Mouse (Mus musculus) hindbrain, embryonic 16.5 days (tissue): Measurements from ENCODE around the gene Cps1. TPM values are rescaled to one million over a fixed set of nuclear protein-coding genes. Genes with fewer than 3 reads are reported as not detected.

Experiments
- ATAC-seq: fragments of 200-750 bp; cut with Nextera tagmentation; 2 replicates; pipeline ENCODE4 v1.8.0; 2017; ENCODE audit warnings: moderate TSS enrichment, moderate library complexity
- H3K27ac ChIP-seq: fragments of 300-500 bp; sonication (generic); 2 replicates; pipeline ENCODE4 v1.5.1; 2014; ENCODE audit warnings: low read depth, mild to moderate bottlenecking, control low read depth, low read length, moderate library complexity
- H3K27me3 ChIP-seq: fragments of 300-500 bp; sonication (generic); replicated peaks from 2 replicates; pipeline ENCODE4 v1.6.1; 2014; ENCODE audit warnings: low read length; ENCODE audit not compliant: control insufficient read depth, insufficient read depth
- H3K36me3 ChIP-seq: fragments of 300-500 bp; sonication (generic); 2 replicates; pipeline ENCODE4 v1.6.1; 2014; ENCODE audit warnings: mild to moderate bottlenecking, low read length, moderate library complexity, mixed read lengths; ENCODE audit not compliant: control insufficient read depth, insufficient read depth
- H3K4me1 ChIP-seq: fragments of 300-500 bp; sonication (generic); 2 replicates; pipeline ENCODE4 v1.6.1; 2014; ENCODE audit warnings: low read depth, low read length; ENCODE audit not compliant: control insufficient read depth, insufficient read depth
- H3K4me2 ChIP-seq: fragments of 300-500 bp; sonication (generic); 2 replicates; pipeline ENCODE4 v1.6.1; 2014; ENCODE audit warnings: mild to moderate bottlenecking, low read length, control low read depth, moderate library complexity
- H3K4me3 ChIP-seq: fragments of 300-500 bp; sonication (generic); 2 replicates; pipeline ENCODE4 v1.5.1; 2014; ENCODE audit warnings: mild to moderate bottlenecking, low read length, control low read depth, moderate library complexity
- H3K9ac ChIP-seq: fragments of 300-500 bp; sonication (generic); 2 replicates; pipeline ENCODE4 v1.6.1; 2014; ENCODE audit warnings: low read depth, mild to moderate bottlenecking, control low read depth, low read length, moderate library complexity
- H3K9me3 ChIP-seq: fragments of 300-500 bp; sonication (generic); 2 replicates; pipeline ENCODE4 v1.6.1; 2014; ENCODE audit warnings: mild to moderate bottlenecking, low read length, moderate library complexity; ENCODE audit not compliant: control insufficient read depth
- WGBS: fragments of 180-500 bp; shearing (Covaris S2); extraction: QIAGEN DNeasy Blood & Tissue Kit; methylation state at CpG from one replicate; pipeline ENCODE4 v1.1.7; 2014; 5-methylcytosine and 5-hydroxymethylcytosine counted together
- polyA plus RNA-seq: library from polyadenylated mRNA; unstranded; fragments of >200 nt; fragmentation: Nextera tagmentation; extraction: Ambion mirVana; gene quantifications from 2 replicates; pipeline ENCODE4 v1.2.1, GENCODE M21; 2015

Cps1 gene
- polyA plus RNA-seq = 0.09 and 0.20 TPM in 2 replicates

- H3K4me2 ChIP-seq = no peak within 1 kb of the TSS
- ATAC-seq = no peak
- no peaks in the 10 kb centered on the region for H3K27me3 ChIP-seq
- H3K27ac ChIP-seq = no peak within 1 kb of the TSS
- H3K4me1 ChIP-seq = no peaks in the 10 kb centered on the region
- no peaks in the 10 kb centered on the region for H3K9me3 ChIP-seq
- no peak within 1 kb of the TSS for H3K4me3 ChIP-seq
- H3K9ac ChIP-seq = no peak within 1 kb of the TSS
- WGBS = 78% methylated on average over 3 of the region's 3 CpGs
- H3K36me3 ChIP-seq = no peaks in the 10 kb centered on the region
Measured at GRCm38 (mm10) chr1:67122797-67123196, at the start of gene Cps1. TSS of gene Cps1 (plus strand) at chr1:67123026.

GRCm38 (mm10) chr1:67077739-67078138, 45.1 kb upstream of the Cps1 start:
- no peak overlapping the region for H3K27ac ChIP-seq
- WGBS = 84% methylated on average over 2 of the region's 2 CpGs
- no peak for ATAC-seq

GRCm38 (mm10) chr1:67078666-67079065, 44.2 kb upstream of the Cps1 start:
- H3K4me2 ChIP-seq = no peak overlapping the region
- ATAC-seq = no peak
- H3K9me3 ChIP-seq = no peaks in the 10 kb centered on the region
- H3K4me1 ChIP-seq = no peaks in the 10 kb centered on the region
- no peaks in the 10 kb centered on the region for H3K36me3 ChIP-seq
- H3K4me3 ChIP-seq = no peak overlapping the region
- H3K27ac ChIP-seq = no peak overlapping the region
- no peak overlapping the region for H3K9ac ChIP-seq
- WGBS = 78% methylated on average over 2 of the region's 2 CpGs
- no peaks in the 10 kb centered on the region for H3K27me3 ChIP-seq

More at GRCm38 (mm10) chr1:67077739-67078138, 45.1 kb upstream of the Cps1 start:
- no peaks in the 10 kb centered on the region for H3K4me1 ChIP-seq
- no peaks in the 10 kb centered on the region for H3K9me3 ChIP-seq
- H3K36me3 ChIP-seq = no peaks in the 10 kb centered on the region
- H3K4me3 ChIP-seq = no peak overlapping the region
- no peak overlapping the region for H3K4me2 ChIP-seq
- no peak overlapping the region for H3K9ac ChIP-seq
- H3K27me3 ChIP-seq = no peaks in the 10 kb centered on the region

GRCm38 (mm10) chr1:67079146-67079545, 43.7 kb upstream of the Cps1 start:
- Histone ChIP-seq H3K4me3 (no peak overlapping the region), H3K9ac (no peak overlapping the region), H3K4me2 (no peak overlapping the region), H3K27ac (no peak overlapping the region), H3K4me1 (no peaks in the 10 kb centered on the region), H3K27me3 (no peaks in the 10 kb centered on the region), H3K9me3 (no peaks in the 10 kb centered on the region), H3K36me3 (no peaks in the 10 kb centered on the region)
- ATAC-seq = no peak
- WGBS = 89% methylated on average over 7 of the region's 7 CpGs

- H3K27ac ChIP-seq = no peak overlapping the region
- no peaks in the 10 kb centered on the region for H3K4me1 ChIP-seq
- WGBS = 78% methylated on average over 1 of the region's 1 CpGs
- no peak overlapping the region for H3K4me3 ChIP-seq
- no peaks in the 10 kb centered on the region for H3K36me3 ChIP-seq
- ATAC-seq = no peak
- no peaks in the 10 kb centered on the region for H3K27me3 ChIP-seq
- H3K4me2 ChIP-seq = no peak overlapping the region
- no peak overlapping the region for H3K9ac ChIP-seq
- H3K9me3 ChIP-seq = no peaks in the 10 kb centered on the region
Measured at GRCm38 (mm10) chr1:67092473-67092872, 30.4 kb upstream of the Cps1 start.

- 85% methylated on average over 1 of the region's 1 CpGs for WGBS
- no peaks in the 10 kb centered on the region for H3K9me3 ChIP-seq
- H3K27ac ChIP-seq = no peak overlapping the region
- ATAC-seq = no peak
- H3K4me3 ChIP-seq = no peak overlapping the region
- no peak overlapping the region for H3K4me2 ChIP-seq
- no peaks in the 10 kb centered on the region for H3K36me3 ChIP-seq
- no peak overlapping the region for H3K9ac ChIP-seq
- no peaks in the 10 kb centered on the region for H3K4me1 ChIP-seq
- no peaks in the 10 kb centered on the region for H3K27me3 ChIP-seq
Measured at GRCm38 (mm10) chr1:67099215-67099614, 23.6 kb upstream of the Cps1 start.

- ATAC-seq = no peak
- Histone ChIP-seq H3K27me3 (no peaks in the 10 kb centered on the region), H3K27ac (no peak overlapping the region), H3K4me2 (no peak overlapping the region), H3K9me3 (no peaks in the 10 kb centered on the region), H3K4me1 (no peaks in the 10 kb centered on the region), H3K4me3 (no peak overlapping the region), H3K9ac (no peak overlapping the region), H3K36me3 (no peaks in the 10 kb centered on the region)
- 67% methylated on average over 12 of the region's 12 CpGs for WGBS
Measured at GRCm38 (mm10) chr1:67103476-67104248, 19.2 kb upstream of the Cps1 start.

GRCm38 (mm10) chr1:67111621-67112298, 11.1 kb upstream of the Cps1 start:
- no peaks in the 10 kb centered on the region for H3K4me1 ChIP-seq
- H3K9me3 ChIP-seq = no peaks in the 10 kb centered on the region
- WGBS = 94% methylated on average over 3 of the region's 3 CpGs
- H3K36me3 ChIP-seq = no peaks in the 10 kb centered on the region
- no peak overlapping the region for H3K27ac ChIP-seq
- no peak for ATAC-seq
- no peak overlapping the region for H3K9ac ChIP-seq
- no peak overlapping the region for H3K4me3 ChIP-seq
- H3K27me3 ChIP-seq = no peaks in the 10 kb centered on the region
- H3K4me2 ChIP-seq = no peak overlapping the region

- ATAC-seq = no peak
- H3K4me3 ChIP-seq = no peak overlapping the region
- H3K9me3 ChIP-seq = no peaks in the 10 kb centered on the region
- no peaks in the 10 kb centered on the region for H3K36me3 ChIP-seq
- no peaks in the 10 kb centered on the region for H3K27me3 ChIP-seq
- H3K9ac ChIP-seq = no peak overlapping the region
- no peak overlapping the region for H3K27ac ChIP-seq
- no peaks in the 10 kb centered on the region for H3K4me1 ChIP-seq
- H3K4me2 ChIP-seq = no peak overlapping the region
- 86% methylated on average over 7 of the region's 7 CpGs for WGBS
Measured at GRCm38 (mm10) chr1:67113343-67114030, 9.3 kb upstream of the Cps1 start.
